Mouse (Mus musculus): ENCODE data around the gene Frmd8. TPM values are rescaled to one million over a fixed set of nuclear protein-coding genes. Genes with fewer than 3 reads are reported as not detected.

Gene Frmd8
- polyA plus RNA-seq, 1 experiment from 2014 or later: 24.0 TPM

DNA sequence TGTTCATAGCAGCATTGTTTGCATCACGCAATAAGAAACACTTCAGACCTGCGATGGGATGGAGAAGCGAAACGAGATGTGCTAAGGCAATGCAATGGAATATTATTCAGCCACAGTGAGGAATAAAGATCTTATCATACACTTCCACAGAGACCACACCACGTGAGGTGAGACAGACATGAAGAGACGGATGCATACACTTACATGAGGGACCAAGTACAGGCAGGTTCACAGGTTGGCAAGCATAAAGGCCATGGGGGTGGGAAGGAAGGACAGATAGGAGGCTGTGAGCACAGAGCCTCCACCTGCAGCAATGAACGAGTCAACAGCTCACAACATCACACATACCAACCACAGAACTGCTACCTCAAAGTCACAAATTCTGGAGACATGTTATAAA is 44.3 kb downstream of the Frmd8 start:
- Histone ChIP-seq H3K9ac (ENCODE audit: low read depth, low read length) (no peak overlapping the region), H3K4me1 (replicated peaks; ENCODE audit: control insufficient read depth, insufficient read depth, low read length) (peaks cover 7% of the 10 kb centered on the region; the same call in 1 of the 2 replicates), H3K4me3 (ENCODE audit: low read depth, low read length) (no peak overlapping the region), H3K27ac (ENCODE audit: low read depth, low read length) (no peak overlapping the region), H3K9me3 (ENCODE audit: control insufficient read depth) (no peaks in the 10 kb centered on the region), H3K4me2 (replicated peaks; ENCODE audit: low read depth) (no peak overlapping the region), H3K36me3 (ENCODE audit: control insufficient read depth, insufficient read depth) (peaks cover 18% of the 10 kb centered on the region; the same call in 1 of the 2 replicates), H3K27me3 (replicated peaks; ENCODE audit: control insufficient read depth, insufficient read depth, low read length) (no peaks in the 10 kb centered on the region)
- TF ChIP-seq CTCF (IDR thresholded peaks at IDR 0.05; ENCODE audit: low read depth): no peak
- ATAC-seq: no peak
- WGBS: 75% methylated on average over 7 of the region's 7 CpGs

DNA sequence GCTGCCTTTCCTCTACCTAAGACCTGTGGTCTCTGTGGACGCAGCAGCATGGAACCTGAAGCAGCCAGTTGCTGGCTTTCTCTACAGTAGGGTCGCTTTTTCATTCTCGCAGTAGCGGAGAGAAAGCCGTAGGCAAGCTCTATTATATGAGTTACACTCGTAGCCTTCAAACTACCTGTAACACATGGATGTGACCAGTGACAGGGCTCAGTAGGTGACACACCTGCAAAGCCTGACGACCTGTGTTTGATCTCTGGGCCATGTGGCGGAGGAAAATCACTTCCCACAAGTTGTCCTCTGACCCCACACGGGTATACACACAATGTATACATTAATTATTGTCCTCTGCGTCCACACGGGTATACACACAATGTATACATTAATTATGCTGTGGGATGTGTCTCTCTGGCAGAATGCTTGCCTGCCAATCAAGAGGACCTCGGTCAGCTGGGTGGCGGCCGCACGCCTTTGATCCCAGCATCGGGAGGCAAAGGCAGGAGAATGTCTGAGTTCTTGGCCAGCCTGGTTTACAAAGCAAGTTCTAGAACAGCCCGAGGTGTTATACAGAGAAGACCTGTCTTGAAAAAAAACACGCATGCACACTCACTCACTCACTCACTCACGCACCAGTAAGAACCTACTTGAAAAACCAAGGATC is 45.0 kb downstream of the Frmd8 start:
- 72% methylated on average over 19 of the region's 19 CpGs for WGBS
- Histone ChIP-seq H3K27ac (ENCODE audit: low read depth, low read length) (no peak overlapping the region), H3K27me3 (replicated peaks; ENCODE audit: control insufficient read depth, insufficient read depth, low read length) (no peaks in the 10 kb centered on the region), H3K4me1 (replicated peaks; ENCODE audit: control insufficient read depth, insufficient read depth, low read length) (peaks cover 7% of the 10 kb centered on the region; the same call in 1 of the 2 replicates), H3K4me3 (ENCODE audit: low read depth, low read length) (no peak overlapping the region), H3K9ac (ENCODE audit: low read depth, low read length) (no peak overlapping the region), H3K36me3 (ENCODE audit: control insufficient read depth, insufficient read depth) (peaks cover 21% of the 10 kb centered on the region; the same call in 1 of the 2 replicates), H3K9me3 (ENCODE audit: control insufficient read depth) (no peaks in the 10 kb centered on the region), H3K4me2 (replicated peaks; ENCODE audit: low read depth) (no peak overlapping the region)
- no peak for TF ChIP-seq CTCF (IDR thresholded peaks at IDR 0.05; ENCODE audit: low read depth)
- ATAC-seq: no peak

DNA sequence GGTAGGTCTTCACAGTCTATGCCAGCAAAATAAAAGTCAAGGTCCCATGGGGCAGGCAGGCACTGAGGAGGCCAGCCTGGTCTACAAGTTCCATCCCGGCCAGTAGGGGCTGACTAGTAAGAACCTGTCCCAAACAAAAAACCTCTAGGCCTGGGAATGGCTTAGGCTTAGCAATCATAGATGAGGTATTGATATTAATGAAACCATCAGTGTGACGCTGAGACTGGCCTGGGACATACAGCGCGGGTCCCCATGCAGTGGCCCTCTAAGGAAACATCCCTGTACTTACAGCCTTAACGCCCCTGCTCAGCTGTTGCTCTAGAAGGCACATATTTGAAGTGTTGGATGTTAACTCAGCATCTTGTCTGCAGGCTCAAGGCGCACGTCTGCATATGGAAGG is 46.2 kb downstream of the Frmd8 start:
- ATAC-seq: no peak
- peaks cover 12% of the 10 kb centered on the region for H3K4me1 ChIP-seq (replicated peaks; ENCODE audit: control insufficient read depth, insufficient read depth, low read length)
- H3K27ac ChIP-seq (ENCODE audit: low read depth, low read length): no peak overlapping the region
- H3K9me3 ChIP-seq (ENCODE audit: control insufficient read depth): no peaks in the 10 kb centered on the region
- no peak overlapping the region for H3K4me3 ChIP-seq (ENCODE audit: low read depth, low read length)
- H3K27me3 ChIP-seq (replicated peaks; ENCODE audit: control insufficient read depth, insufficient read depth, low read length): no peaks in the 10 kb centered on the region
- no peak overlapping the region for H3K4me2 ChIP-seq (replicated peaks; ENCODE audit: low read depth)
- no peak overlapping the region for H3K9ac ChIP-seq (ENCODE audit: low read depth, low read length)
- 95% methylated on average over 7 of the region's 7 CpGs for WGBS
- TF ChIP-seq CTCF (IDR thresholded peaks at IDR 0.05; ENCODE audit: low read depth): no peak
- peaks cover 25% of the 10 kb centered on the region; the same call in 1 of the 2 replicates for H3K36me3 ChIP-seq (ENCODE audit: control insufficient read depth, insufficient read depth)

DNA sequence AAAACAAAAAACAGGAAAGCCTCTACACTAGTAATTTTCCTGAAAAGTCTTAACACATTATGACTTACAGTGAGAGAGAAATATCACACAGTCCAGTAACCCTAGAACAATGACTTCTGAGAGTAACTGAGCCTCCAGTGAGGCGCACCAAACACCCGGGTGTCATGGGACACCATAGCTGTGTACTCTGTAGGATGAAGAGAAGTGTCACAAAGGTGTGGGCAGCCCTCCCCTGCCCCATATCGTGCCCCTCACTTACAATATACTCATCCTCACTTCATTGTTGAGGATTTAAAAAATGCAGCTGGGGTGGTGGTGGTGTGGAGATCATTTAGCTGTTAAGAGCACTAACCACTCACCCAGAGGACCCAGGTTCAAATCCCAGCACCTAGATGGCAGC is 46.9 kb downstream of the Frmd8 start:
- Histone ChIP-seq H3K4me3 (ENCODE audit: low read depth, low read length) (no peak overlapping the region), H3K9ac (ENCODE audit: low read depth, low read length) (no peak overlapping the region), H3K4me1 (replicated peaks; ENCODE audit: control insufficient read depth, insufficient read depth, low read length) (peaks cover 5% of the 10 kb centered on the region), H3K4me2 (replicated peaks; ENCODE audit: low read depth) (no peak overlapping the region), H3K27me3 (replicated peaks; ENCODE audit: control insufficient read depth, insufficient read depth, low read length) (no peaks in the 10 kb centered on the region), H3K27ac (ENCODE audit: low read depth, low read length) (no peak overlapping the region), H3K9me3 (ENCODE audit: control insufficient read depth) (no peaks in the 10 kb centered on the region), H3K36me3 (ENCODE audit: control insufficient read depth, insufficient read depth) (peaks cover 25% of the 10 kb centered on the region; the same call in 1 of the 2 replicates)
- WGBS: 97% methylated on average over 3 of the region's 3 CpGs
- no peak for TF ChIP-seq CTCF (IDR thresholded peaks at IDR 0.05; ENCODE audit: low read depth)
- no peak for ATAC-seq

DNA sequence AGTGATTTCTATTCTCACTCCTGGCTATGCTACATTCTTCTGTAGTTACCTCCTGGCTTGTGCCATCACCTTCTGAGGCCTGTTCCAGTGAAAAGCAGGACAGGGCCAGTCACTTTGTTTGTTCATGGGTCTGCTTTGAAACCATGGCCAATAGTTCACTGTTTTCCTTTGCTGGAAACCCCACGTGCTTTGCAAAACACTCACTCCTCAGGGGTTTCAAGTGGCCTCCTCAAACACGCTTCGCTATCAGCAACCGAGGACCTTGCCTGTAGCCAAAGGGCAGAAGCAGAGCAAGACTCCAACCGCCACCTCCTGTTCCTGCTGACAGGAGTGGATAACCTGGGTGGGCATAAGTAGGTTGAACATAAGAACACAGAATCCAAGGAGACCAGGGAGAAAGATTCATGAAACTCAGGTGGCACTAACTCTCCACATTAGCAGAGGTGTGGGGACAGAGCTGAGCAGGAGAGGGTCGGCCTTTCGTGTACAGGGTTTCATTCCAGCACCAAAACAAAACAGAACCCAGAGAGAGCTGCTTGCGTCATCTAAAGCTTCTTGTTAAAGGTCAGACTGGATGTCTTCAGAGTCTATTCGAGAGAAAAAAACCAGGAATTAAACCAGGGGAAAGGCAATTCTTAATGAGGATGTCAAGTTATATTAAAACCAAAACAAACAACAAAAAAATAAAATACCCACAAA is 47.5 kb downstream of the Frmd8 start:
- no peaks in the 10 kb centered on the region for H3K9me3 ChIP-seq (ENCODE audit: control insufficient read depth)
- no peak overlapping the region for H3K4me2 ChIP-seq (replicated peaks; ENCODE audit: low read depth)
- peak; percentile 17; the same call in 1 of the 2 replicates for ATAC-seq
- H3K27me3 ChIP-seq (replicated peaks; ENCODE audit: control insufficient read depth, insufficient read depth, low read length): no peaks in the 10 kb centered on the region
- H3K4me3 ChIP-seq (ENCODE audit: low read depth, low read length): no peak overlapping the region
- no peak overlapping the region for H3K27ac ChIP-seq (ENCODE audit: low read depth, low read length)
- peaks cover 5% of the 10 kb centered on the region for H3K4me1 ChIP-seq (replicated peaks; ENCODE audit: control insufficient read depth, insufficient read depth, low read length)
- H3K36me3 ChIP-seq (ENCODE audit: control insufficient read depth, insufficient read depth): peaks cover 25% of the 10 kb centered on the region; the same call in 1 of the 2 replicates
- no peak for TF ChIP-seq CTCF (IDR thresholded peaks at IDR 0.05; ENCODE audit: low read depth)
- no peak overlapping the region for H3K9ac ChIP-seq (ENCODE audit: low read depth, low read length)
- 39% methylated on average over 9 of the region's 9 CpGs for WGBS

DNA sequence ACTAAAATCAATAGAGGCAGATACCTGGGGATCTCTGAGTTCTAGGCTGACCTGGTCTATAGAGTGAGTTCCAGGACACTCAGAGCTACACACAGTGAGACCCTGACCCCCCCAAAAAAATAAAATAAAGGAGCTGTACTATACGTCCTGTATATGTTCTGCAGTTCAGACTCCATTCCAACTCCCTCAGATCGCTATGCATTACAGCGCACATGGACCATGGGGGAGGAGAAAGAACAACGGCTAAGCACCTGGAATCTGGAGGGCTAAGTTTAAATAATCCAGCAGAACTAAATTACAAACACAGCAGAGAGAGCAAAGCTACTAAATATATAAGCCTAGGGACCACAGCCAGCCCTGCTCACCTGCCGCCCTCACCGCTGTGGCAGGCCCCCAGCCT is 48.0 kb downstream of the Frmd8 start:
- no peak for TF ChIP-seq CTCF (IDR thresholded peaks at IDR 0.05; ENCODE audit: low read depth)
- Histone ChIP-seq H3K9me3 (ENCODE audit: control insufficient read depth) (no peaks in the 10 kb centered on the region), H3K36me3 (ENCODE audit: control insufficient read depth, insufficient read depth) (peaks cover 25% of the 10 kb centered on the region; the same call in 1 of the 2 replicates), H3K4me1 (replicated peaks; ENCODE audit: control insufficient read depth, insufficient read depth, low read length) (peaks cover 5% of the 10 kb centered on the region), H3K27ac (ENCODE audit: low read depth, low read length) (no peak overlapping the region), H3K9ac (ENCODE audit: low read depth, low read length) (no peak overlapping the region), H3K27me3 (replicated peaks; ENCODE audit: control insufficient read depth, insufficient read depth, low read length) (no peaks in the 10 kb centered on the region), H3K4me2 (replicated peaks; ENCODE audit: low read depth) (no peak overlapping the region), H3K4me3 (ENCODE audit: low read depth, low read length) (no peak overlapping the region)
- ATAC-seq: no peak
- 72% methylated on average over 6 of the region's 6 CpGs for WGBS
